Mouse (Mus musculus) limb, embryonic 14.5 days (tissue): ENCODE data around the gene Clcnka. TPM values are rescaled to one million over a fixed set of nuclear protein-coding genes. Genes with fewer than 3 reads are reported as not detected.

Experiments used
- ATAC-seq: fragments of 200-750 bp; cut with Nextera tagmentation; 2 replicates; pipeline ENCODE4 v1.8.0; 2017; ENCODE audit warnings: low read depth, moderate number of reproducible peaks, moderate TSS enrichment; ENCODE audit not compliant: low FRiP score
- DNase-seq: peaks from one replicate; pipeline ENCODE4 v3.0.0-alpha.2; 2015; ENCODE audit warnings: low spot score
- H3K27ac ChIP-seq: fragments of 300-500 bp; sonication (generic); replicated peaks from 2 replicates; pipeline ENCODE4 v1.5.1; 2014; ENCODE audit warnings: low read depth, mild to moderate bottlenecking, low read length, moderate library complexity, mixed read lengths
- H3K27me3 ChIP-seq: fragments of 300-500 bp; sonication (generic); 2 replicates; pipeline ENCODE4 v1.6.1; 2014; ENCODE audit warnings: low read length, mixed read lengths; ENCODE audit not compliant: control insufficient read depth, insufficient read depth
- H3K36me3 ChIP-seq: fragments of 300-500 bp; sonication (generic); 2 replicates; pipeline ENCODE4 v1.6.1; 2014; ENCODE audit warnings: mild to moderate bottlenecking, low read length, moderate library complexity, mixed read lengths; ENCODE audit not compliant: control insufficient read depth, insufficient read depth
- H3K4me1 ChIP-seq: fragments of 300-500 bp; sonication (generic); 2 replicates; pipeline ENCODE4 v1.6.1; 2014; ENCODE audit warnings: antibody characterized with exemption, low read length, mixed read lengths; ENCODE audit not compliant: control insufficient read depth, insufficient read depth
- H3K4me2 ChIP-seq: fragments of 300-500 bp; sonication (generic); replicated peaks from 2 replicates; pipeline ENCODE4 v1.6.1; 2014; ENCODE audit warnings: low read depth, mild to moderate bottlenecking, low read length, moderate library complexity; ENCODE audit not compliant: severe bottlenecking
- H3K4me3 ChIP-seq: fragments of 300-500 bp; sonication (generic); replicated peaks from 2 replicates; pipeline ENCODE4 v1.5.1; 2014; ENCODE audit warnings: low read length
- H3K9ac ChIP-seq: fragments of 300-500 bp; sonication (generic); 2 replicates; pipeline ENCODE4 v1.6.1; 2014; ENCODE audit warnings: mild to moderate bottlenecking, low read depth, low read length, moderate library complexity; ENCODE audit not compliant: severe bottlenecking
- H3K9me3 ChIP-seq: fragments of 300-500 bp; sonication (generic); 2 replicates; pipeline ENCODE4 v1.6.1; 2016; ENCODE audit warnings: low read length; ENCODE audit not compliant: control insufficient read depth
- POLR2A ChIP-seq: fragments of 200-500 bp; IDR thresholded peaks from 2 replicates; pipeline ENCODE4 v1.8.0; 2012; ENCODE audit warnings: inconsistent platforms, mild to moderate bottlenecking, moderate library complexity, borderline replicate concordance; ENCODE audit not compliant: insufficient read depth, insufficient read length; ENCODE audit errors: extremely low read depth
- WGBS: fragments of 180-500 bp; shearing (Covaris S2); extraction: QIAGEN DNeasy Blood & Tissue Kit; methylation state at CpG from one replicate; pipeline ENCODE4 v1.1.7; 2014; 5-methylcytosine and 5-hydroxymethylcytosine counted together
- polyA plus RNA-seq, 2 experiments: library from polyadenylated mRNA; depleted of rRNA in 1 of 2; stranded (reverse) in 1 of 2; unstranded in 1 of 2; fragments of >200 nt; fragmentation: Nextera tagmentation in 1 of 2; extraction: Ambion mirVana in 1 of 2; gene quantifications; 2 replicates each; pipeline versions ENCODE4 v1.2.1 to v1.2.3; 2012 to 2014

Clcnka gene
- polyA plus RNA-seq, 2 experiments, result 0.61 to 0.75 TPM

- H3K4me1 ChIP-seq, result no peaks in the 10 kb centered on the region
- H3K4me2 ChIP-seq, result no peak overlapping the region
- H3K9me3 ChIP-seq, result no peaks in the 10 kb centered on the region
- ATAC-seq (no peak), DNase-seq (no peak)
- no peak overlapping the region for H3K27ac ChIP-seq
- WGBS, result 92% methylated on average over 5 of the region's 5 CpGs
- no peaks in the 10 kb centered on the region for H3K36me3 ChIP-seq
- no peak for TF ChIP-seq POLR2A
- peaks cover 14% of the 10 kb centered on the region; the same call in 1 of the 2 replicates for H3K27me3 ChIP-seq
- H3K4me3 ChIP-seq, result no peak overlapping the region
- H3K9ac ChIP-seq, result no peak overlapping the region
Measured at GRCm38 (mm10) chr4:141372426-141372825, 26.1 kb downstream of the Clcnka start.

- ATAC-seq (0 out of 2 replicates have a peak, but pooled peaks have one; percentile 8), DNase-seq (no peak)
- peak within 1 kb of the TSS; percentile 53 for H3K4me3 ChIP-seq
- WGBS, result 1% methylated on average over 29 of the region's 71 CpGs
- H3K9ac ChIP-seq, result peak within 1 kb of the TSS; percentile 69
- H3K27me3 ChIP-seq, result peaks cover 39% of the 10 kb centered on the region; the same call in 1 of the 2 replicates
- no peaks in the 10 kb centered on the region for H3K36me3 ChIP-seq
- no peaks in the 10 kb centered on the region for H3K4me1 ChIP-seq
- H3K27ac ChIP-seq, result no peak within 1 kb of the TSS
- H3K4me2 ChIP-seq, result peak within 1 kb of the TSS; percentile 97
- no peaks in the 10 kb centered on the region for H3K9me3 ChIP-seq
- TF ChIP-seq POLR2A, result no peak
Measured at GRCm38 (mm10) chr4:141367997-141368791, 30.3 kb downstream of the Clcnka start, which contains the start of gene Fam131c. Gene Fam131c, plus strand, starts transcription at chr4:141368220.

GRCm38 (mm10) chr4:141365876-141366275 is 32.6 kb downstream of the Clcnka start:
- Histone ChIP-seq H3K27ac (no peak overlapping the region), H3K9ac (no peak overlapping the region), H3K4me3 (no peak overlapping the region), H3K4me1 (no peaks in the 10 kb centered on the region), H3K36me3 (no peaks in the 10 kb centered on the region), H3K4me2 (no peak overlapping the region), H3K27me3 (peaks cover 39% of the 10 kb centered on the region; the same call in 1 of the 2 replicates), H3K9me3 (no peaks in the 10 kb centered on the region)
- TF ChIP-seq POLR2A, result no peak
- no peak for DNase-seq
- WGBS, result 52% methylated on average over 7 of the region's 7 CpGs
- ATAC-seq, result no peak

- Histone ChIP-seq H3K36me3 (no peaks in the 10 kb centered on the region), H3K9me3 (no peaks in the 10 kb centered on the region), H3K27ac (no peak overlapping the region), H3K27me3 (peaks cover 39% of the 10 kb centered on the region; the same call in 1 of the 2 replicates), H3K4me2 (no peak overlapping the region), H3K9ac (no peak overlapping the region), H3K4me3 (no peak overlapping the region), H3K4me1 (no peaks in the 10 kb centered on the region)
- WGBS, result 58% methylated on average over 8 of the region's 8 CpGs
- TF ChIP-seq POLR2A, result no peak
- DNase-seq (no peak), ATAC-seq (no peak)
Measured at GRCm38 (mm10) chr4:141365126-141365525, 33.4 kb downstream of the Clcnka start.

GRCm38 (mm10) chr4:141362937-141363548 is 35.5 kb downstream of the Clcnka start:
- H3K9ac ChIP-seq, result no peak overlapping the region
- H3K27ac ChIP-seq, result no peak overlapping the region
- no peak for TF ChIP-seq POLR2A
- H3K9me3 ChIP-seq, result no peaks in the 10 kb centered on the region
- H3K36me3 ChIP-seq, result no peaks in the 10 kb centered on the region
- DNase-seq (peak; percentile 87), ATAC-seq (no peak)
- 0 out of 2 replicates have a peak, but pooled peaks cover 3% of the 10 kb centered on the region for H3K4me1 ChIP-seq
- WGBS, result 30% methylated on average over 11 of the region's 11 CpGs
- H3K4me3 ChIP-seq, result no peak overlapping the region
- H3K4me2 ChIP-seq, result no peak overlapping the region
- peaks cover 29% of the 10 kb centered on the region; the same call in 1 of the 2 replicates for H3K27me3 ChIP-seq
